Comparison of ENCODE assay signal across 9 mouse cellular contexts in genomic region chr1:171159485-171159975, GRCm38 (mm10). TPM values are rescaled to one million over a fixed set of nuclear protein-coding genes. Genes with fewer than 3 reads are reported as not detected.
DNase-seq lines count a peak whose midpoint lies in the region; ATAC-seq lines count a peak whose summit lies in the region.
"Had no signal": no experiment of that assay in that cellular context is flagged by ENCODE, and none has a peak within 500 bp of the region (broad histone marks: within the 10 kb centered on the region; RNA-seq: fewer than 3 reads in every experiment).

No protein-coding gene starts in this region.

- H3K9ac ChIP-seq in heart, embryonic 13.5 days = peak overlapping the region; percentile 67
- H3K9ac ChIP-seq in embryonic facial prominence, embryonic 13.5 days = peak overlapping the region; percentile 52
- peak overlapping the region; percentile 48 for H3K9ac ChIP-seq in kidney, embryonic 16.5 days (replicated peaks; ENCODE audit: low read length)

- no peaks in the 10 kb centered on the region for H3K36me3 ChIP-seq in heart, embryonic 13.5 days
- no peaks in the 10 kb centered on the region for H3K36me3 ChIP-seq in embryonic facial prominence, embryonic 13.5 days
- H3K36me3 ChIP-seq in kidney, embryonic 16.5 days (ENCODE audit: insufficient read depth, low read length) = no peaks in the 10 kb centered on the region

- DNase-seq in heart, adult 11 months = no peak
- DNase-seq in right cerebral cortex, adult 18-20 months = no peak
- DNase-seq in adipocyte (ENCODE audit: low spot score) = no peak
- no peak for DNase-seq in cerebellum, adult 18-20 months

- H3K4me3 ChIP-seq in heart, embryonic 13.5 days = peak overlapping the region; percentile 33
- H3K4me3 ChIP-seq in embryonic facial prominence, embryonic 13.5 days = peak overlapping the region; percentile 37
- peak overlapping the region; percentile 33 for H3K4me3 ChIP-seq in kidney, embryonic 16.5 days (ENCODE audit: low read length)

- H3K4me2 ChIP-seq in heart, embryonic 13.5 days = peak overlapping the region; percentile 67
- H3K4me2 ChIP-seq in embryonic facial prominence, embryonic 13.5 days = peak overlapping the region; percentile 59
- H3K4me2 ChIP-seq in kidney, embryonic 16.5 days (replicated peaks; ENCODE audit: low read depth, low read length) = peak overlapping the region; percentile 56

- peaks cover 59% of the 10 kb centered on the region for H3K27me3 ChIP-seq in heart, embryonic 13.5 days (replicated peaks)
- H3K27me3 ChIP-seq in embryonic facial prominence, embryonic 13.5 days = peaks cover 40% of the 10 kb centered on the region
- H3K27me3 ChIP-seq in kidney, embryonic 16.5 days (ENCODE audit: insufficient read depth, low read length) = peaks cover 5% of the 10 kb centered on the region; the same call in 1 of the 2 replicates

- peaks cover 9% of the 10 kb centered on the region for H3K4me1 ChIP-seq in heart, embryonic 13.5 days
- H3K4me1 ChIP-seq in embryonic facial prominence, embryonic 13.5 days = peaks cover 10% of the 10 kb centered on the region
- peaks cover 7% of the 10 kb centered on the region; the same call in 1 of the 2 replicates for H3K4me1 ChIP-seq in kidney, embryonic 16.5 days (ENCODE audit: insufficient read depth, low read length)

- H3K9me3 ChIP-seq in heart, embryonic 13.5 days = no peaks in the 10 kb centered on the region
- no peaks in the 10 kb centered on the region for H3K9me3 ChIP-seq in embryonic facial prominence, embryonic 13.5 days
- H3K9me3 ChIP-seq in kidney, embryonic 16.5 days (ENCODE audit: low read length) = no peaks in the 10 kb centered on the region

- whole genome bisulfite sequencing in heart, embryonic 13.5 days = 4% methylated on average over 15 of the region's 15 CpGs
- 4% methylated on average over 15 of the region's 15 CpGs for WGBS in embryonic facial prominence, embryonic 13.5 days
- 4% methylated on average over 15 of the region's 15 CpGs for WGBS in kidney, embryonic 16.5 days

- no peak overlapping the region for H3K27ac ChIP-seq in heart, embryonic 13.5 days (replicated peaks)
- H3K27ac ChIP-seq in embryonic facial prominence, embryonic 13.5 days = no peak overlapping the region
- H3K27ac ChIP-seq in kidney, embryonic 16.5 days (ENCODE audit: low read length) = no peak overlapping the region
- H3K27ac ChIP-seq: macrophage had no signal

- ATAC-seq in heart, embryonic 13.5 days (ENCODE audit: extremely low read depth, insufficient number of reproducible peaks, low FRiP score, low TSS enrichment) = no peak
- ATAC-seq in embryonic facial prominence, embryonic 13.5 days (ENCODE audit: insufficient number of reproducible peaks, insufficient read depth, low FRiP score, low TSS enrichment, low read depth) = no peak
- ATAC-seq in kidney, embryonic 16.5 days (ENCODE audit: low FRiP score, low TSS enrichment) = peak; percentile 73
- peak; percentile 70 for ATAC-seq in megakaryocyte, adult 5-6 weeks (ENCODE audit: poor library complexity, severe bottlenecking)

RNA-seq across cellular contexts. Expression of gene Mpz, which starts 9.0 kb away (rescaled TPM):
- 0.33 and 0.36 TPM in 2 replicates for polyA plus RNA-seq in heart, embryonic 13.5 days (2015; fragmentation: Nextera tagmentation; extraction: Ambion mirVana)
- 7.7 and 9.4 TPM in 2 replicates for polyA plus RNA-seq in embryonic facial prominence, embryonic 13.5 days (2015; fragmentation: Nextera tagmentation; extraction: Ambion mirVana)
- 0.57 and 0.68 TPM in 2 replicates for polyA plus RNA-seq in kidney, embryonic 16.5 days (2015; fragmentation: Nextera tagmentation; extraction: Ambion mirVana)
- not detected in 2 replicates for total RNA-seq in megakaryocyte, adult 5-6 weeks (2015)
- not detected in 2 replicates for total RNA-seq in megakaryocyte, adult 5-6 weeks (2017)
- polyA plus RNA-seq: macrophage had no signal

RNA-seq across cellular contexts. Expression of gene Sdhc, which starts 9.1 kb away (rescaled TPM):
- polyA plus RNA-seq in heart, embryonic 13.5 days (2015; fragmentation: Nextera tagmentation; extraction: Ambion mirVana) = 457 and 493 TPM in 2 replicates
- 249 and 258 TPM in 2 replicates for polyA plus RNA-seq in embryonic facial prominence, embryonic 13.5 days (2015; fragmentation: Nextera tagmentation; extraction: Ambion mirVana)
- polyA plus RNA-seq in kidney, embryonic 16.5 days (2015; fragmentation: Nextera tagmentation; extraction: Ambion mirVana) = 340 TPM in 2 replicates
- 102 and 130 TPM in 2 replicates for total RNA-seq in megakaryocyte, adult 5-6 weeks (2015)
- 34.5 and 43.0 TPM in 2 replicates for total RNA-seq in megakaryocyte, adult 5-6 weeks (2017)

RNA-seq across cellular contexts. Expression of gene Pcp4l1, which starts 36.5 kb away (rescaled TPM):
- 38.3 and 39.3 TPM in 2 replicates for polyA plus RNA-seq in heart, embryonic 13.5 days (2015; fragmentation: Nextera tagmentation; extraction: Ambion mirVana)
- 20.6 and 25.2 TPM in 2 replicates for polyA plus RNA-seq in embryonic facial prominence, embryonic 13.5 days (2015; fragmentation: Nextera tagmentation; extraction: Ambion mirVana)
- polyA plus RNA-seq in kidney, embryonic 16.5 days (2015; fragmentation: Nextera tagmentation; extraction: Ambion mirVana) = 3.7 and 5.1 TPM in 2 replicates
- total RNA-seq in megakaryocyte, adult 5-6 weeks (2015) = 1.2 and 1.4 TPM in 2 replicates
- total RNA-seq in megakaryocyte, adult 5-6 weeks (2017) = 0.44 and 0.73 TPM in 2 replicates

RNA-seq across cellular contexts. Expression of gene Cfap126, which starts 45.8 kb away (rescaled TPM):
- 2.8 TPM in 2 replicates for polyA plus RNA-seq in heart, embryonic 13.5 days (2015; fragmentation: Nextera tagmentation; extraction: Ambion mirVana)
- 1.3 and 2.1 TPM in 2 replicates for polyA plus RNA-seq in embryonic facial prominence, embryonic 13.5 days (2015; fragmentation: Nextera tagmentation; extraction: Ambion mirVana)
- polyA plus RNA-seq in kidney, embryonic 16.5 days (2015; fragmentation: Nextera tagmentation; extraction: Ambion mirVana) = 2.9 and 3.0 TPM in 2 replicates
- 0.91 and 1.0 TPM in 2 replicates for total RNA-seq in megakaryocyte, adult 5-6 weeks (2015)
- total RNA-seq in megakaryocyte, adult 5-6 weeks (2017) = 0.59 TPM in 1 of 2 replicates, not detected in the other

RNA-seq across cellular contexts. Expression of gene Nr1i3, which starts 54.2 kb away (rescaled TPM):
- 0.25 and 0.36 TPM in 2 replicates for polyA plus RNA-seq in heart, embryonic 13.5 days (2015; fragmentation: Nextera tagmentation; extraction: Ambion mirVana)
- 0.10 and 0.28 TPM in 2 replicates for polyA plus RNA-seq in embryonic facial prominence, embryonic 13.5 days (2015; fragmentation: Nextera tagmentation; extraction: Ambion mirVana)
- 0.67 and 0.89 TPM in 2 replicates for polyA plus RNA-seq in kidney, embryonic 16.5 days (2015; fragmentation: Nextera tagmentation; extraction: Ambion mirVana)
- not detected in 2 replicates for total RNA-seq in megakaryocyte, adult 5-6 weeks (2015)
- 0.04 TPM in 2 replicates for total RNA-seq in megakaryocyte, adult 5-6 weeks (2017)

Comparison
In these comparisons a context has a peak if more than half of its experiments do, and no peak if none do; other contexts are left out.
1. ATAC-seq: peak in kidney, embryonic 16.5 days (single experiment) and megakaryocyte, adult 5-6 weeks (single experiment); none in heart, embryonic 13.5 days (single experiment) and embryonic facial prominence, embryonic 13.5 days (single experiment).
2. Peak in every context shown above with its lines, with median percentiles within 50 percentile points of each other: H3K4me2 ChIP-seq, H3K4me3 ChIP-seq and H3K9ac ChIP-seq.